Mouse (Mus musculus): ENCODE data around the gene Ocel1.

GRCm38 (mm10) chr8:71402446-71402964, 31.4 kb downstream of the Ocel1 start:
- TF ChIP-seq CTCF (IDR thresholded peaks at IDR 0.05), result no peak
- TF ChIP-seq EP300 (IDR thresholded peaks at IDR 0.05), result no peak
